ENCODE assay signal across 8 mouse cellular contexts in the genomic region with DNA sequence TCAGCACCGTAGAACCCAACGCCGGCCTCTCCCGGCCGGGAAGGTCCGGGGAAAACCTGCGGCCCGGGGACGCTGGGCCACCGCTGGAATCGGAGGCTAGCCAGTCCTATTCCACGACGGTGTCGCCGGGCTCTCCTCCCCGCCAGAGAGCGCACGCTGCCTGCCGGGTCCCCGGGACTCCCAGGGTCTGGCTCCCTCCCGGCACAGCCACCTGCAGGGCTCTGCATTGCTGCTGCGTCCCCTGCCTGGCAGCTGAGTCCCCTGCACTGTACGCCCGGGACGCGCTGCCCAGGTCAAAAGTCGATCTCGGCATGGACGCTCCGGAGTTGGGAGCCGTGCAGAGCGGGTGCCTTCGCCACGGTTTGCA.
DNase-seq lines count a peak whose midpoint lies in the region; ATAC-seq and TF ChIP-seq lines count a peak whose summit lies in the region.

No protein-coding gene starts in this region.

- peak overlapping the region; percentile 71 for H3K4me3 ChIP-seq in embryonic facial prominence, embryonic 12.5 days
- peak overlapping the region; percentile 85 for H3K4me3 ChIP-seq in heart, embryonic 12.5 days
- peak overlapping the region; percentile 79 for H3K4me3 ChIP-seq in kidney, embryonic 15.5 days (replicated peaks)
- peak overlapping the region; percentile 59 to 68 for H3K4me3 ChIP-seq in liver, embryonic 14.5 days (ENCODE audit: insufficient read depth in 1 of 2, low read depth in 2 of 2, low read length in 2 of 2)
- H3K4me3 ChIP-seq in myocyte, result peak overlapping the region; percentile 74
- H3K4me3 ChIP-seq in stomach, embryonic 14.5 days (ENCODE audit: low read depth, low read length), result peak overlapping the region; percentile 79

- peak overlapping the region; percentile 94 for H3K4me2 ChIP-seq in embryonic facial prominence, embryonic 12.5 days (replicated peaks)
- peak overlapping the region; percentile 85 for H3K4me2 ChIP-seq in heart, embryonic 12.5 days
- H3K4me2 ChIP-seq in kidney, embryonic 15.5 days, result peak overlapping the region; percentile 91
- H3K4me2 ChIP-seq in liver, embryonic 14.5 days (ENCODE audit: low read depth), result peak overlapping the region; percentile 67
- H3K4me2 ChIP-seq in myocyte (ENCODE audit: low read depth), result peak overlapping the region; percentile 80
- peak overlapping the region; percentile 65 for H3K4me2 ChIP-seq in stomach, embryonic 14.5 days (replicated peaks; ENCODE audit: low read depth, low read length)

- no peak for TF ChIP-seq EP300 in liver, embryonic 14.5 days (IDR thresholded peaks at IDR 0.05; ENCODE audit: low read depth)

- peak; percentile 63 for TF ChIP-seq CTCF in liver, embryonic 14.5 days (IDR thresholded peaks at IDR 0.05; ENCODE audit: low read depth)

- TF ChIP-seq POLR2A in myocyte (IDR thresholded peaks at IDR 0.05; ENCODE audit: insufficient read length, low read depth), result no peak

- peak; percentile 82 for ATAC-seq in embryonic facial prominence, embryonic 12.5 days (ENCODE audit: insufficient number of reproducible peaks, insufficient read depth, low FRiP score, low TSS enrichment)
- ATAC-seq in heart, embryonic 12.5 days (ENCODE audit: insufficient number of reproducible peaks, low FRiP score), result peak; percentile 86
- peak; percentile 91 for ATAC-seq in kidney, embryonic 15.5 days (replicated peaks; ENCODE audit: low FRiP score)
- ATAC-seq in liver, embryonic 14.5 days (ENCODE audit: insufficient read depth), result peak; percentile 80
- ATAC-seq in stomach, embryonic 14.5 days (ENCODE audit: insufficient number of reproducible peaks, insufficient read depth, low FRiP score, low read depth), result peak; percentile 84

- peak overlapping the region; percentile 55; the same call in 1 of the 2 replicates for H3K27ac ChIP-seq in embryonic facial prominence, embryonic 12.5 days
- peak overlapping the region; percentile 74 for H3K27ac ChIP-seq in heart, embryonic 12.5 days (ENCODE audit: poor library complexity, severe bottlenecking)
- peak overlapping the region; percentile 73 for H3K27ac ChIP-seq in kidney, embryonic 15.5 days
- H3K27ac ChIP-seq in liver, embryonic 14.5 days, result no peak overlapping the region
- peak overlapping the region; percentile 53; the same call in 1 of the 2 replicates for H3K27ac ChIP-seq in stomach, embryonic 14.5 days (ENCODE audit: low read length)

- H3K27me3 ChIP-seq in embryonic facial prominence, embryonic 12.5 days, result peaks cover 35% of the 10 kb centered on the region
- H3K27me3 ChIP-seq in heart, embryonic 12.5 days (replicated peaks), result no peaks in the 10 kb centered on the region
- H3K27me3 ChIP-seq in kidney, embryonic 15.5 days, result peaks cover 49% of the 10 kb centered on the region
- peaks cover 44% of the 10 kb centered on the region for H3K27me3 ChIP-seq in liver, embryonic 14.5 days (ENCODE audit: control insufficient read depth, insufficient read depth, low read length)
- no peaks in the 10 kb centered on the region for H3K27me3 ChIP-seq in myocyte (ENCODE audit: control insufficient read depth, insufficient read depth, insufficient read length)
- no peaks in the 10 kb centered on the region for H3K27me3 ChIP-seq in stomach, embryonic 14.5 days (ENCODE audit: control insufficient read depth, insufficient read depth, low read length)

- H3K36me3 ChIP-seq in embryonic facial prominence, embryonic 12.5 days, result no peaks in the 10 kb centered on the region
- no peaks in the 10 kb centered on the region for H3K36me3 ChIP-seq in heart, embryonic 12.5 days
- H3K36me3 ChIP-seq in kidney, embryonic 15.5 days, result no peaks in the 10 kb centered on the region
- H3K36me3 ChIP-seq in liver, embryonic 14.5 days (replicated peaks; ENCODE audit: control insufficient read depth, insufficient read depth, low read depth), result no peaks in the 10 kb centered on the region
- no peaks in the 10 kb centered on the region for H3K36me3 ChIP-seq in myocyte (ENCODE audit: control insufficient read depth, insufficient read depth)
- no peaks in the 10 kb centered on the region for H3K36me3 ChIP-seq in stomach, embryonic 14.5 days (ENCODE audit: control insufficient read depth, insufficient read depth, low read length)

- peak; percentile 65 for DNase-seq in retina, embryonic 14.5 days (ENCODE audit: low spot score)
- DNase-seq in retina, postnatal 1 day, result no peak
- no peak for DNase-seq in liver, embryonic 14.5 days (ENCODE audit: low read depth in 3 of 3, low spot score in 3 of 3)

- no peaks in the 10 kb centered on the region for H3K9me3 ChIP-seq in embryonic facial prominence, embryonic 12.5 days
- H3K9me3 ChIP-seq in heart, embryonic 12.5 days (replicated peaks), result no peaks in the 10 kb centered on the region
- H3K9me3 ChIP-seq in kidney, embryonic 15.5 days (replicated peaks), result no peaks in the 10 kb centered on the region
- H3K9me3 ChIP-seq in liver, embryonic 14.5 days (ENCODE audit: control insufficient read depth, low read length), result no peaks in the 10 kb centered on the region
- no peaks in the 10 kb centered on the region for H3K9me3 ChIP-seq in stomach, embryonic 14.5 days (ENCODE audit: control insufficient read depth, low read depth, low read length)

- peak overlapping the region; percentile 77 for H3K9ac ChIP-seq in embryonic facial prominence, embryonic 12.5 days
- H3K9ac ChIP-seq in heart, embryonic 12.5 days, result peak overlapping the region; percentile 92
- H3K9ac ChIP-seq in kidney, embryonic 15.5 days, result peak overlapping the region; percentile 73
- peak overlapping the region; percentile 50 for H3K9ac ChIP-seq in liver, embryonic 14.5 days (replicated peaks)
- H3K9ac ChIP-seq in stomach, embryonic 14.5 days (replicated peaks; ENCODE audit: low read depth, low read length), result peak overlapping the region; percentile 54

- peaks cover 13% of the 10 kb centered on the region for H3K4me1 ChIP-seq in embryonic facial prominence, embryonic 12.5 days
- peaks cover 20% of the 10 kb centered on the region for H3K4me1 ChIP-seq in heart, embryonic 12.5 days (replicated peaks)
- peaks cover 26% of the 10 kb centered on the region for H3K4me1 ChIP-seq in kidney, embryonic 15.5 days
- peaks cover 0 to 12% of the 10 kb centered on the region in 2 experiments; a peak in 3 of 4 replicates for H3K4me1 ChIP-seq in liver, embryonic 14.5 days (replicated peaks; ENCODE audit: control insufficient read depth in 2 of 2, insufficient read depth in 2 of 2, low read length in 1 of 2)
- H3K4me1 ChIP-seq in stomach, embryonic 14.5 days (ENCODE audit: control insufficient read depth, insufficient read depth, low read length), result 0 out of 2 replicates have a peak, but pooled peaks cover 2% of the 10 kb centered on the region

- peak overlapping the region; percentile 89 for H3ac ChIP-seq in myocyte (ENCODE audit: control insufficient read depth, insufficient read length)

- WGBS in embryonic facial prominence, embryonic 12.5 days, result under 1% methylated on average over 34 of the region's 34 CpGs
- 0% methylated on average over 34 of the region's 34 CpGs for WGBS in heart, embryonic 12.5 days
- 0% methylated on average over 34 of the region's 34 CpGs for WGBS in kidney, embryonic 15.5 days
- WGBS in liver, embryonic 14.5 days (ENCODE audit: insufficient replicate concordance), result 1% methylated on average over 32 of the region's 34 CpGs
- 1% methylated on average over 34 of the region's 34 CpGs for WGBS in stomach, embryonic 14.5 days

- peaks cover 50% of the 10 kb centered on the region for H3K79me2 ChIP-seq in myocyte (ENCODE audit: control insufficient read depth, insufficient read depth)

TF ChIP-seq in myocyte, 11 proteins besides CTCF, POLR2A, EP300 and RAD21:
- peak in 2 of 3 experiments; percentile 62 to 71 for TF ChIP-seq MYOG (IDR thresholded peaks at IDR 0.05; ENCODE audit: control insufficient read depth in 1 of 3, insufficient read depth in 1 of 3, insufficient read length in 2 of 3, low read depth in 2 of 3)
- peak in 2 of 3 experiments; percentile 18 to 27 for TF ChIP-seq MYOD1 (IDR thresholded peaks at IDR 0.05; ENCODE audit: control insufficient read depth in 1 of 3, insufficient read length in 2 of 3, low read depth in 2 of 3)
- TF ChIP-seq SRF (IDR thresholded peaks at IDR 0.05; ENCODE audit: control insufficient read depth, insufficient read length, low read depth), result peak; percentile 50
- no peak for TF ChIP-seq E2F4 (IDR thresholded peaks at IDR 0.05; ENCODE audit: insufficient read depth)
